Mouse (Mus musculus): Measurements from ENCODE around the gene Ap5b1.

- TF ChIP-seq SMC3 (IDR thresholded peaks at IDR 0.05; ENCODE audit: low read depth, low read length) (no peak), TCF12 (IDR thresholded peaks at IDR 0.05; ENCODE audit: low read depth, low read length) (no peak), RAD21 (IDR thresholded peaks at IDR 0.05; ENCODE audit: low read depth, low read length) (no peak), POLR2AphosphoS2 (IDR thresholded peaks at IDR 0.05; ENCODE audit: low read length) (no peak), POLR2AphosphoS5 (IDR thresholded peaks at IDR 0.05; ENCODE audit: borderline replicate concordance, low read depth, low read length) (no peak), ZNF384 (IDR thresholded peaks at IDR 0.05; ENCODE audit: low read depth, low read length) (no peak), CTCF (IDR thresholded peaks at IDR 0.05 in 2 of 3, conservative IDR thresholded peaks at IDR 0.05 in 1 of 3; ENCODE audit: control insufficient read depth in 1 of 3, insufficient read depth in 1 of 3, low read depth in 2 of 3, low read length in 3 of 3, poor library complexity in 1 of 3, severe bottlenecking in 1 of 3) (no peak), USF1 (IDR thresholded peaks at IDR 0.05; ENCODE audit: low read depth, low read length) (no peak)
These were observed 14.0 kb upstream of the Ap5b1 start for GRCm38 (mm10) chr19:5553802-5554201.
